Mouse (Mus musculus): ENCODE measurements around the gene Zscan4e. TPM values are rescaled to one million over a fixed set of nuclear protein-coding genes. Genes with fewer than 3 reads are reported as not detected.
"Not testable (repeated sequence)": the region's sequence is repeated elsewhere in the genome, so short reads cannot be mapped to it uniquely, and the experiment has no call there.

The Zscan4e gene
- polyA plus RNA-seq (2014; fragmentation: Nextera tagmentation; extraction: Ambion mirVana), result not detected in 2 replicates

DNA sequence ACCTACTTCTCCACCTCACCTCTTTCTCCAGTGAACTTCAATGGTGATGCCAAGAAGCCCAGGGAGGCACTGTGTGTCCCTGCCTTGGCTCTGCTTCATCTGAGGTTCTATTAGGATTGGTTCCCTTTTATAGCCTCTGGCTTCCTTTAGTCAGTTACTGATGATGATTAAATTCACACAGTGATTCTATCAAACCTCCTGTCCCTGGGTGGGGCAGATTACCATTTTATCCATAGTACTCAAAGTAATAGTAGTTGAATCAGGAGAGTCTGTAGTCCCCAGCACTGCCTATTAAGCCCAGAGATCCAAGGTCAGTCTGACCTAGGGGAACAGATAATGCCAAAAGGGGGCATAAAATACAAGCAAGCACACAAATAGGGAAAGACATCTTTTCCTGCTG, at the start of gene Zscan4e:
TSS of gene Zscan4e (minus strand) at position 101 of the 400 bp plus-strand sequence.
- H3K9ac ChIP-seq (ENCODE audit: low read length); H3K27ac ChIP-seq (ENCODE audit: low read depth, low read length); H3K4me3 ChIP-seq (ENCODE audit: low read depth, low read length); H3K27me3 ChIP-seq (replicated peaks; ENCODE audit: control insufficient read depth, insufficient read depth, low read length); H3K4me1 ChIP-seq (ENCODE audit: control insufficient read depth, insufficient read depth, low read length); DNase-seq (ENCODE audit: low spot score); H3K9me3 ChIP-seq (replicated peaks; ENCODE audit: control insufficient read depth, low read length); ATAC-seq; H3K4me2 ChIP-seq (ENCODE audit: low read length); H3K36me3 ChIP-seq (ENCODE audit: control insufficient read depth, insufficient read depth, low read length): not testable (repeated sequence)

Small RNA genes lying within 50 kb of the gene (microRNA-seq; reads per million reads assigned to microRNA genes)
- gene Gm23087 (not detected), gene Gm26248 (not detected)

Other genes starting within 250 kb of the Zscan4e start
- not detected in 2 replicates for gene Zscan4-ps1, start 241.0 kb downstream of the Zscan4e start, polyA plus RNA-seq (2014; fragmentation: Nextera tagmentation; extraction: Ambion mirVana)
- gene Zscan4d, start 144.5 kb downstream of the Zscan4e start, polyA plus RNA-seq (2014; fragmentation: Nextera tagmentation; extraction: Ambion mirVana), result not detected in 2 replicates
- not detected in 2 replicates for gene Zscan4f, start 87.2 kb upstream of the Zscan4e start, polyA plus RNA-seq (2014; fragmentation: Nextera tagmentation; extraction: Ambion mirVana)
- gene Zscan4-ps2, start 203.6 kb upstream of the Zscan4e start, polyA plus RNA-seq (2014; fragmentation: Nextera tagmentation; extraction: Ambion mirVana), result not detected in 2 replicates